Mouse (Mus musculus): ENCODE measurements around the gene Fam32a.

GRCm38 (mm10) chr8:72244610-72245009 is 25.1 kb downstream of the Fam32a start:
- TF ChIP-seq POLR2A (IDR thresholded peaks at IDR 0.05; ENCODE audit: borderline replicate concordance, control insufficient read depth, low read depth, low read length), result no peak
- no peak for TF ChIP-seq CTCF (IDR thresholded peaks at IDR 0.05; ENCODE audit: control insufficient read depth, insufficient read depth, low read length)

All from bone marrow, adult 2 months (tissue).